Mouse (Mus musculus) forebrain, embryonic 15.5 days (tissue): ENCODE results near the gene Dscam. TPM values are rescaled to one million over a fixed set of nuclear protein-coding genes. Genes with fewer than 3 reads are reported as not detected.
A peak's percentile ranks its signal among the peaks of the same experiment; 100 is the strongest.

Experiments
- ATAC-seq: fragments of 200-750 bp; cut with Nextera tagmentation; replicated peaks from 2 replicates; pipeline ENCODE4 v1.8.0; 2017; ENCODE audit warnings: mild to moderate bottlenecking, moderate TSS enrichment, moderate library complexity
- H3K27ac ChIP-seq: fragments of 300-500 bp; sonication (generic); replicated peaks from 2 replicates; pipeline ENCODE4 v1.5.1; 2015; ENCODE audit warnings: mild to moderate bottlenecking, inconsistent platforms
- H3K27me3 ChIP-seq: fragments of 300-500 bp; sonication (generic); 2 replicates; pipeline ENCODE4 v1.6.1; 2015; ENCODE audit warnings: inconsistent platforms
- H3K36me3 ChIP-seq: fragments of 300-500 bp; sonication (generic); 2 replicates; pipeline ENCODE4 v1.6.1; 2015; ENCODE audit warnings: mild to moderate bottlenecking, inconsistent platforms
- H3K4me1 ChIP-seq: fragments of 300-500 bp; sonication (generic); 2 replicates; pipeline ENCODE4 v1.6.1; 2015; ENCODE audit warnings: inconsistent platforms
- H3K4me2 ChIP-seq: fragments of 300-500 bp; sonication (generic); replicated peaks from 2 replicates; pipeline ENCODE4 v1.6.1; 2015; ENCODE audit warnings: mild to moderate bottlenecking, inconsistent platforms
- H3K4me3 ChIP-seq: fragments of 300-500 bp; sonication (generic); 2 replicates; pipeline ENCODE4 v1.5.1; 2015; ENCODE audit warnings: mild to moderate bottlenecking, inconsistent platforms
- H3K9ac ChIP-seq: fragments of 300-500 bp; sonication (generic); replicated peaks from 2 replicates; pipeline ENCODE4 v1.6.1; 2015; ENCODE audit warnings: mild to moderate bottlenecking, inconsistent platforms
- H3K9me3 ChIP-seq: fragments of 300-500 bp; sonication (generic); 2 replicates; pipeline ENCODE4 v1.6.1; 2016; ENCODE audit warnings: inconsistent platforms
- WGBS: fragments of 180-500 bp; shearing (Covaris S2); methylation state at CpG from one replicate; pipeline ENCODE4 v1.1.7; 2015; ENCODE audit warnings: mixed read lengths; 5-methylcytosine and 5-hydroxymethylcytosine counted together
- polyA plus RNA-seq: library from polyadenylated mRNA; unstranded; fragments of >200 nt; fragmentation: Nextera tagmentation; extraction: Ambion mirVana; gene quantifications from 2 replicates; pipeline ENCODE4 v1.2.1, GENCODE M21; 2015

Dscam gene
- polyA plus RNA-seq, 1 experiment from 2014 or later = 7.7 TPM

DNA sequence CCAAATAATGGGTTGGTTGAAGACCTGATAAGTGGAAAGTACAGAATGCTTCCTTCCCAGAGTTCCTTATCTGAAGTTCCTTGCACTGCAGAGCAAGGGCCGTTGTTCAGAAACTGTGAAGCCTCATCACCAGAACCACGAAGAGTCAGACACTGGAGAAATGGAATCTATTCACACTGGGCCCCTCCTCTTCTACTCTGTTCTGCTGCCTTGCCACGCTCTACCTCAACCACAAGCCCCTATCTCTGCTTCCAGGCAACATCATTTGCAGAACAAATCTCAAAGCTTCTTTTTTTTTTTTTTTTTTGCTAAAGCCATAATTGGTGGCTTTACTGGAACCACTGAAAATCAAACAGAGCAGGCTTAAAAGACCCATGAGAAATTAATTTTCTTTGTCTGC is 530.5 kb downstream of the Dscam start:
- 83% methylated on average over 3 of the region's 3 CpGs for WGBS
- Histone ChIP-seq H3K27me3 (no peaks in the 10 kb centered on the region), H3K27ac (no peak overlapping the region), H3K9ac (no peak overlapping the region), H3K36me3 (peaks cover 18% of the 10 kb centered on the region; the same call in 1 of the 2 replicates), H3K4me3 (no peak overlapping the region), H3K4me2 (no peak overlapping the region), H3K4me1 (no peaks in the 10 kb centered on the region), H3K9me3 (no peaks in the 10 kb centered on the region)
- no peak for ATAC-seq

DNA sequence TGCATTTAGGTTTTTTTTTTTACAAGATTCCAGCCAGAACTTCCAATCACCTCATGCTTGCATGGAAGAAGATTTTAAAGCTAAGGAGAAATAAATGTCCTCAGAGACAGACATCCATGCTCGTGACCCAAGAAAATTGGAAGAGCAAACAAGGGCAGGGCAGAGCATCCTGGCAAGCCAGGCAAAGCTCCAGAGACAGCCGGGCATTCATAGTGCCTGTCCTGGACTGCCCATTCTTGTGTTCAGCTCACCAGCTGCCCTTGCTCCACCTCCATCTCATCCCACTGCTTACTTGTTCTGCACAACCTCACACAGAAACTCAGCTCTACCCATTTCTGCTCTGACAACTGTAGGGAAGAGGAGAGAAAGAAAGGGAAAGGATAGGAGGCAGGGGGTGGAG is 534.6 kb downstream of the Dscam start:
- Histone ChIP-seq H3K9ac (no peak overlapping the region), H3K4me3 (no peak overlapping the region), H3K4me1 (peaks cover 9% of the 10 kb centered on the region), H3K27ac (no peak overlapping the region), H3K27me3 (no peaks in the 10 kb centered on the region), H3K4me2 (no peak overlapping the region), H3K9me3 (no peaks in the 10 kb centered on the region), H3K36me3 (peaks cover 6% of the 10 kb centered on the region; the same call in 1 of the 2 replicates)
- no peak for ATAC-seq
- WGBS = 68% methylated on average over 2 of the region's 2 CpGs

- no peaks in the 10 kb centered on the region for H3K27me3 ChIP-seq
- H3K4me2 ChIP-seq = no peak overlapping the region
- no peak overlapping the region for H3K4me3 ChIP-seq
- H3K36me3 ChIP-seq = peaks cover 6% of the 10 kb centered on the region; the same call in 1 of the 2 replicates
- no peaks in the 10 kb centered on the region for H3K9me3 ChIP-seq
- H3K9ac ChIP-seq = no peak overlapping the region
- ATAC-seq = no peak
- peaks cover 9% of the 10 kb centered on the region for H3K4me1 ChIP-seq
- H3K27ac ChIP-seq = no peak overlapping the region
These were observed 535.8 kb downstream of the Dscam start for GRCm38 (mm10) chr16:96634791-96635143.

- no peaks in the 10 kb centered on the region for H3K27me3 ChIP-seq
- H3K9me3 ChIP-seq = no peaks in the 10 kb centered on the region
- H3K36me3 ChIP-seq = peaks cover 6% of the 10 kb centered on the region; the same call in 1 of the 2 replicates
- H3K27ac ChIP-seq = peak overlapping the region; percentile 39; the same call in 1 of the 2 replicates
- WGBS = 81% methylated on average over 4 of the region's 4 CpGs
- H3K4me1 ChIP-seq = peaks cover 9% of the 10 kb centered on the region
- H3K4me3 ChIP-seq = no peak overlapping the region
- H3K9ac ChIP-seq = no peak overlapping the region
- ATAC-seq = peak; percentile 43; the same call in 1 of the 2 replicates
- H3K4me2 ChIP-seq = no peak overlapping the region
These were observed 536.3 kb downstream of the Dscam start for GRCm38 (mm10) chr16:96634097-96634790.

- H3K9me3 ChIP-seq = no peaks in the 10 kb centered on the region
- ATAC-seq = no peak
- peaks cover 11% of the 10 kb centered on the region for H3K4me1 ChIP-seq
- H3K27ac ChIP-seq = no peak overlapping the region
- no peak overlapping the region for H3K4me2 ChIP-seq
- no peak overlapping the region for H3K9ac ChIP-seq
- H3K36me3 ChIP-seq = no peaks in the 10 kb centered on the region
- no peaks in the 10 kb centered on the region for H3K27me3 ChIP-seq
- H3K4me3 ChIP-seq = no peak overlapping the region
- 83% methylated on average over 7 of the region's 7 CpGs for WGBS
These were observed 540.3 kb downstream of the Dscam start for GRCm38 (mm10) chr16:96630241-96630640.

DNA sequence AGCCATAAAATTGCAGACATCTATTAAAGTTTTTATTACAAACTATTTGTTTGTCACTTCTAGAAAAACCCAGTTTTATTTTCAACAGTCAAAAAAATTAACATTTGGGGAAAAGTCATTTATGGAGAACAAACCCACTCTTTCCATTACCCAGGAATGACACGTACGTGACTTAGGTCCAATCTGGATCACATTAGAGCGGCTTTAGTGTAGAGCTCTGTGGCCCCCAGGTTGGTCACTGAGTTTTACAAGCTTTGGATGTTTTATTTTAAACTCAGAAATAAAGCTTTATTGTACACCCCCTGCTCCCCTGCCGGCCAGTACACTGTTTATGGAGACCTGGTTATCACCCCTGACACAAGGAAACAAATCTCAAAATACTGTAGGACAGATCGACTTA is 540.9 kb downstream of the Dscam start:
- Histone ChIP-seq H3K4me1 (peaks cover 14% of the 10 kb centered on the region), H3K4me2 (no peak overlapping the region), H3K36me3 (no peaks in the 10 kb centered on the region), H3K4me3 (no peak overlapping the region), H3K9me3 (no peaks in the 10 kb centered on the region), H3K27ac (no peak overlapping the region), H3K9ac (no peak overlapping the region), H3K27me3 (no peaks in the 10 kb centered on the region)
- ATAC-seq = no peak
- 90% methylated on average over 5 of the region's 5 CpGs for WGBS

GRCm38 (mm10) chr16:96625468-96625867 is 545.1 kb downstream of the Dscam start:
- Histone ChIP-seq H3K4me1 (peaks cover 19% of the 10 kb centered on the region), H3K9me3 (no peaks in the 10 kb centered on the region), H3K27me3 (no peaks in the 10 kb centered on the region), H3K27ac (no peak overlapping the region), H3K9ac (no peak overlapping the region), H3K36me3 (no peaks in the 10 kb centered on the region), H3K4me2 (no peak overlapping the region), H3K4me3 (no peak overlapping the region)
- 36% methylated on average over 4 of the region's 4 CpGs for WGBS
- ATAC-seq = no peak

DNA sequence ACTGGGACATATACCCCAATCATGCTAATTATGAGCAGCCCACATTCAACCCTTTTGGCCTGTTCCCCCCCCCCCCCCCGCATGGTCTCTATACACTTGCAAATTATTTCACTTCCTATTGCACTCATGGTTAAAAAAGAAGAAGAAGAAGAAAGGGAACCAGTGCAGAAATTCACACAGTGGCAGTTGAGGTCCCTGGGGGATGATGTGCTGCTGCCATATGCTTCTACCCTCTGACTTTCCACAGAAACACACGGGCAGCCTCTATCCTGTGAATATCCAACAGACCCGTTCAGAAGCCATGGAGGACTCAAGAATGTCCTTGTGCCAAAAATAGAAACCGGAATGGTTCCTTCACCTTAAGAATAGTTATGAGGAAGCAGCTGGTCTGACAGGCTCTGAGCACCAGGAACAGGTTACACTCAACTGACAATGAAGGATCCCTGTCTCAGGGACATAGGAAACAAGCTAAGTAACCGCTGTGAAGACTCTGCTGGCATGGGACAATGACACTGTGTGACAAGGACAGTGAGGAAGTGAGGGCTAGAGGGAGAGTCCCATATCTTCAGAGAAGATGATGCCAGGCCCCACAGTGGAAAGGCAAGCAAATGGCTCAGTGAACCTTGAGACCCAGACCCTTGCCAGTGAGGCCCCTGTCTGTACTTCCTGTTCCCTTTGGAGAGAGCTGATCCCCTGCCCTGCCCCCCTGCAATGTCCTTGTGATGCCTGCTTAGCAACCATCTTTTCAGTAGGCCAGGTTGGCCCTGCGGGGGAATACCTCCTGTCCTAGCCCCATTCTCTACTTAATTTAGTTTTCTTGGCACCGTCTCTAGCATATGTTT is 545.8 kb downstream of the Dscam start:
- Histone ChIP-seq H3K27ac (no peak overlapping the region), H3K4me3 (no peak overlapping the region), H3K36me3 (no peaks in the 10 kb centered on the region), H3K9me3 (no peaks in the 10 kb centered on the region), H3K9ac (no peak overlapping the region), H3K4me1 (peaks cover 26% of the 10 kb centered on the region), H3K27me3 (no peaks in the 10 kb centered on the region), H3K4me2 (no peak overlapping the region)
- ATAC-seq = 0 out of 2 replicates have a peak, but pooled peaks have one; percentile 26
- 56% methylated on average over 7 of the region's 7 CpGs for WGBS

DNA sequence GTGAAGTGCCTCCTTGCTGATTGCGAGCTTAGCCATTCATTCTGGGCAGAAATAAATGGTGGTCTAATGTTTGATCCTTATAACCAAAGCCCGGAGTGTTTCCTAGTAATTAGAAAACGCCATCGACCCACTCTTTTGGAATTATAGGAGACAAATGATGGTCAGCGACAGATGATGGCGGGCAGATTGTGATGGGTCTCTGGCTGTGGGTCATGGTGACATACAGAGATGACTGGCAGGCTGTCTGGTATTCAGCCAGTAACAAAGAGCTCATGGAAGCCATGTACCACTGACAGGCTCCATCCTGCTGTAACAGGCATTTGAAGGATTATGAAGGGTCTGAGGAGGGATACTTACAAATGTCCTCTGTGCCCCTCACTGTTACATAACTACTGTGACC is 549.7 kb downstream of the Dscam start:
- Histone ChIP-seq H3K9ac (no peak overlapping the region), H3K9me3 (no peaks in the 10 kb centered on the region), H3K4me3 (no peak overlapping the region), H3K4me1 (peaks cover 44% of the 10 kb centered on the region), H3K4me2 (no peak overlapping the region), H3K27ac (peak overlapping the region; percentile 63), H3K27me3 (no peaks in the 10 kb centered on the region), H3K36me3 (peaks cover 4% of the 10 kb centered on the region; the same call in 1 of the 2 replicates)
- 62% methylated on average over 6 of the region's 6 CpGs for WGBS
- ATAC-seq = no peak

DNA sequence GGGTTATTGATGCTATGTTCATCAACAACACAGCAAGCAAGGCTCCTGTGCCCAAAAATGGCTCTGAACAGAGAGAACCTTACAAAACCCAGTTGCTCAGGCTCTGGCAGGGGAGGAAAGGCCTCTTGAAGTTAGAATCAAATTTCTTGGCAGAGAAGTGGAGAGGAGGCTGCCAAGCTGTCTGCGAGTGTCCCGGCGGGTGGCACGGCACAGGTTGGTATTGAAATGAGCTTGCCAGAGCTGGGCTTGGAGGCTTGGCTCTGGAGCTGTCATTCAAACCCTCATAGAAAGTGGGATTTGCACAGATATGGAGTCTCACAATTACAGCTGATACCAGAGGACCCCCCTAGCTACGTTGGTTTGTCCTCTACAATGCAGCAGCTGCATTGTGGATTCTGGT is 550.1 kb downstream of the Dscam start:
- WGBS = 37% methylated on average over 5 of the region's 5 CpGs
- peaks cover 43% of the 10 kb centered on the region for H3K4me1 ChIP-seq
- no peaks in the 10 kb centered on the region for H3K9me3 ChIP-seq
- no peak overlapping the region for H3K9ac ChIP-seq
- H3K4me2 ChIP-seq = no peak overlapping the region
- no peaks in the 10 kb centered on the region for H3K27me3 ChIP-seq
- H3K27ac ChIP-seq = peak overlapping the region; percentile 63
- peaks cover 4% of the 10 kb centered on the region; the same call in 1 of the 2 replicates for H3K36me3 ChIP-seq
- no peak overlapping the region for H3K4me3 ChIP-seq
- ATAC-seq = peak; percentile 81

- H3K9me3 ChIP-seq = no peaks in the 10 kb centered on the region
- WGBS = 57% methylated on average over 4 of the region's 4 CpGs
- ATAC-seq = no peak
- H3K4me1 ChIP-seq = peaks cover 32% of the 10 kb centered on the region
- H3K4me2 ChIP-seq = no peak overlapping the region
- no peak overlapping the region for H3K27ac ChIP-seq
- peaks cover 4% of the 10 kb centered on the region; the same call in 1 of the 2 replicates for H3K36me3 ChIP-seq
- no peak overlapping the region for H3K9ac ChIP-seq
- H3K27me3 ChIP-seq = no peaks in the 10 kb centered on the region
- no peak overlapping the region for H3K4me3 ChIP-seq
These were observed 552.8 kb downstream of the Dscam start for GRCm38 (mm10) chr16:96617772-96618171.

DNA sequence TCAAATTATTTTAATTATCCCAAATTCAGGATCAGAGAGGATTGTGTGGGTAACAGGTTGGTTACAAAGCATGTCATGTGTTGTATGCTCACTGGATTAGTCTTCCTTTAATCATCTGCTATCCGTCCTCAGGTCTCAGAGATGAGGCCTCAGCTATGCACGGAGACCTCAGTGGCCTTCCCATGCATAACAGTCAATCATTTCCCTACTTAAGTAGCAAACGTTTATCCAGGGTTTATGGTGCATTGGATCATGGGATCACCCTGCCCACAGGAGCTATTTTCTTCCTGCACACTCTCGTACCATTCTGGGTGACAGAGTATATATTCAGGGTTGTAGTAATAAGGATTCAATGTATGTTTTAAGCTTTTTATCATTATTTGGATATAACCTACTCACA is 557.3 kb downstream of the Dscam start:
- 54% methylated on average over 4 of the region's 4 CpGs for WGBS
- Histone ChIP-seq H3K36me3 (no peaks in the 10 kb centered on the region), H3K27me3 (no peaks in the 10 kb centered on the region), H3K4me2 (no peak overlapping the region), H3K9ac (no peak overlapping the region), H3K9me3 (no peaks in the 10 kb centered on the region), H3K4me3 (no peak overlapping the region), H3K4me1 (peaks cover 22% of the 10 kb centered on the region; the same call in 1 of the 2 replicates), H3K27ac (no peak overlapping the region)
- no peak for ATAC-seq
